Mouse (Mus musculus): Measurements from ENCODE around the gene A730049H05Rik. TPM values are rescaled to one million over a fixed set of nuclear protein-coding genes. Genes with fewer than 3 reads are reported as not detected.

Gene A730049H05Rik
- total RNA-seq, 2 experiments from 2014 or later, result 0.15 to 0.27 TPM

DNA sequence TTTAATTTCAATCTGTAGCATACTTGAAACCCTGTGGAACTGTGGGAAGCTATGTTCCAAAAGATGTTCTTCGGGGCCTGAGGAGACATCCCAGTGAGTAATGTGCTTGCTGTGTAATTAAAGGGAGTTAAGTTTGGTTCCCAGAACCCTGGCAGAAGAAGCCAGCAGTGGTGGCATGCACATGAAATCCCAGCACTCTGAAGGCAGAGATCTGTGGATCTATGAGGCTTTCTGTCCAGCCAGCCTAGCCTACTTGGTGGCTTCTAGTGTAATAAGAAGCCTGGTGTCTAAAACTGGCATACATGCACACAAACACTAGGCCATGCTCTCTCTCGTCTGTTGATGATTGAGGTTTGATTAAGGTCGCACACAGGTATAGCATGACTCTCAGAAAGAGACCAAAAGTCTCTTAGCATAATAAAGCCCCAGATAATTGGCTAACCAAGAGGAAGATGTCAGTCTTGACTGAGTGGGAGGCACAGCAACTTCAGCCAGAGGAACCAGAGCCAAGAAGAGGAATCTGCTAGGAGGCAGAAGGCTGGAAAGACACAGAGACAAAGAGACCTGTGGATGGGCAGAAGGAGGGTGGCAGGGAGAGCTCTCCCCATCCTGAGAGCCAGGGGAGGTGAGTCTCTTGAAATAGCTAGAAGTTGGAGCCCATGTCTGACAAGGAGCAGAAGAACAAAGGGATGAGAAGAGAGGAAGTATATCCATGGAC, 11.9 kb upstream of the A730049H05Rik start:
- Histone ChIP-seq H3K27ac (no peak overlapping the region), H3K4me3 (no peak overlapping the region)
- DNase-seq (ENCODE audit: low spot score in 2 of 2), result no peak
- TF ChIP-seq CTCF (conservative IDR thresholded peaks at IDR 0.05), result no peak

DNA sequence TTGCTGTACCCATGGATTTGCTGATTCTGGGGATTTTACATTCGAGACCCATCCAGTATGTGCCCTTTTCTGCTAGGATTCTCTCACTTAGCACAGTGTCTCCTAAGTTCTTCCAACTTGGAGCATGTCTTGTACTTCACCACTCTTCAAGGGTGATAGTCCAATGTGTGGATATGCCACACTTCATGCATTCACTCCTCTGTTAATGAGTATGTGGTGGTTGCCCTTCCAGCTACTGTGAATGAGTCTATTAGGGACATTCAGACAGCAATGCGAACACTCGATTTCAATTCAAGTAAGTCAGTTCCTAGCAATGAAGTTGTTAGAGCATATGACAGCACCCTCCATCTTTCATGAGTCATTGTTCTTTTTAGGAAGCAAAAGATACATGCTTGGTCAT, 6.5 kb upstream of the A730049H05Rik start:
- TF ChIP-seq CTCF (conservative IDR thresholded peaks at IDR 0.05), result no peak
- Histone ChIP-seq H3K27ac (no peak overlapping the region), H3K4me3 (no peak overlapping the region)
- no peak for DNase-seq (ENCODE audit: low spot score in 2 of 2)

GRCm38 (mm10) chr6:92810628-92811027, 5.7 kb upstream of the A730049H05Rik start:
- TF ChIP-seq CTCF (conservative IDR thresholded peaks at IDR 0.05), result no peak
- Histone ChIP-seq H3K4me3 (no peak overlapping the region), H3K27ac (no peak overlapping the region)
- no peak for DNase-seq (ENCODE audit: low spot score in 2 of 2)

DNA sequence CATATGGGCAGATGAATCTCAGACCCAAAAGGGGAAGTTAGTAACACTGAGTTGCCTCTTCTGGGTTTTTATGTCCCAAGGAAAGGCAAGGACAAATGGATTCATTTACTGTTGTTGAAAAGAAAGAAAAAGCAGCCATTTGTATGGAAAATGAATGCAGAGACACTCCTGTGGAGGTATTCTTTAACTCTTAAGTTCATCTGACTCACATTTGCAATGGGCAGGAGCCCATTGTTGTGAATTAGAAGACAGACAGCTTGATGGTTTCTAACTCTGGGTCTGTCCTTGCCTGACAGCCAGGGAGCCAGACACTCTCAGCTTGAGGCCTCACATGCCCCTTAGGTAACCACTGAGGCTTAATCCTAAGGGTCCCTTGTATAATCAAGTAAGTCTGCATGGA, 4.7 kb upstream of the A730049H05Rik start:
- TF ChIP-seq CTCF (conservative IDR thresholded peaks at IDR 0.05), result no peak
- DNase-seq (ENCODE audit: low spot score in 2 of 2), result no peak

DNA sequence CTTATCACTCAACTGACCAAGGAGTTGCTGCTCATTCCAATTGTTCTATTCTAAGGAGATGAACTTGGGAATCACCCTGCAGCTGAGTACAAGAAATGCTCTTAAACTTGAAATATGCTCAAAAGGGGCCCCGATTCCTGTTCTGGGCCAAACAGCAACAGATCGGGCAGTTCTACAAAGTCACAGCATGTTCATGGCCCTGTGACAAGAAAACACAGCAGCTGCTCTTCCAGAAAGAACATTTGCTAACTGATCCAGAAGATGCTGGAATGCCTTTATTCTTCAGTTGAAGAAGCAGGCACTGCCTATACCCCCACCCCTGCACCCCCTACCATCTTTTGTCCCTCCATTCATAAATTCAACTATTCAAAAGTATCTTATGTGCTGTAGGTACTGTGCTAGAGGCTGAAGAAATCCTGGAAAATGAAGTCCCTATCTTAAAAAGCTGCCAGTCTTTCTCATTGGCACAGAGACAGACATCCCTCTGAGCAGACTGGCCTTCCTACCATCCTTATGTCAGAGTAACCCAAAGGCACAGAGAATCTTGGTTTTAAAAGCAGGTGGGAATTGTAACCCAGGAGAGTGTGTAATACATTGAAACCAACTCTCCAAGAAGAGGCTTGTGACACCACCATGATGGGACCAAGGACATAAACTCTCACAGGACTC, 3.4 kb upstream of the A730049H05Rik start:
- no peak for TF ChIP-seq CTCF (conservative IDR thresholded peaks at IDR 0.05)
- H3K27ac ChIP-seq, result peak overlapping the region; percentile 71
- DNase-seq (ENCODE audit: low spot score in 2 of 2), result peak; percentile 33 to 56

More for the DNA sequence above, 4.7 kb upstream of the A730049H05Rik start:
- Histone ChIP-seq H3K27ac (peak overlapping the region; percentile 71), H3K4me3 (no peak overlapping the region)

GRCm38 (mm10) chr6:92817661-92818060, 1.4 kb downstream of the A730049H05Rik start:
- H3K27ac ChIP-seq, result no peak overlapping the region
- no peak overlapping the region for H3K4me3 ChIP-seq
- DNase-seq (ENCODE audit: low spot score in 2 of 2), result no peak
- TF ChIP-seq CTCF (conservative IDR thresholded peaks at IDR 0.05), result no peak

More for the DNA sequence above, 3.4 kb upstream of the A730049H05Rik start:
- no peak overlapping the region for H3K4me3 ChIP-seq

DNA sequence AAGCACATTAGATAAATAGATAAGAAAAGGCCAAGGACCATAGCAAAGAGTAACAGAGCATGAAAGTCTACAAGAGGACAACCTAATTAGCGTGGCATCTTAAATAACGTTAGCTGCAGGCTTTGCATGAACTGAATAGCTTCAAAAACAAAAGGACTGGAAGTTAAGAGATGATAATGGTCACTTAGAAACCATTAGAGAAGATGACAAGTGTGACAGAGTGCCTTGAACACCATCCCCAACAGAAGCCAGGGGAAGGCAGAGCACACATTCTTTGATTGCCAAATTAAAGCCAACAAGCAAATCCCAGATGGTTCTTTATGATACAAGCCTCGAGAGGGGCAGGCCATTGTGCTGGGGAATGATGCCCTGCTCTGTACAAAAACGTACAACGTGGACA, 5.3 kb downstream of the A730049H05Rik start:
- no peak for DNase-seq (ENCODE audit: low spot score in 2 of 2)
- H3K27ac ChIP-seq, result no peak overlapping the region
- no peak for TF ChIP-seq CTCF (conservative IDR thresholded peaks at IDR 0.05)
- H3K4me3 ChIP-seq, result no peak overlapping the region

- DNase-seq (ENCODE audit: low spot score in 2 of 2), result no peak
- H3K27ac ChIP-seq, result no peak overlapping the region
These were observed 5.7 kb downstream of the A730049H05Rik start for GRCm38 (mm10) chr6:92822006-92822405.

DNA sequence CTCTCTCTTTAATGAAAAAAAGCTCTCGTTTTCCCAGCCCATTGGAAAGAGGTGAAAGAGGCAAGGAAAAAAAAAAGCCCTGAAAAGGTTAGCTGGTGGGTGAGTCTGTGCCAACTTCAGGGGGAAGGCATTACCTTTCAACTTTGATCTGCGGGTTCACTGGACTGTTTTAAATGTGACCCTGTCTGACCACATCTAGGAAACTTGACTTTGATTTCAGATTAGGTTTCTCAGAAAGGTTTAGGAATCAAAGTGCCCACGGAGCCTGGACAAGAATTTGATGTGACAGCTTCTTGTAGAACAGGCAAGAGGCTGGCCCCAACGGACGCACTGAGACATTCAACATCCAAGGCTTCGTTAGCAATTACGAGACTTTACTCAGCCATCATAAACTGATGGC, 7.7 kb downstream of the A730049H05Rik start:
- no peak for DNase-seq (ENCODE audit: low spot score in 2 of 2)
- H3K4me3 ChIP-seq, result no peak overlapping the region
- TF ChIP-seq CTCF (conservative IDR thresholded peaks at IDR 0.05), result no peak
- no peak overlapping the region for H3K27ac ChIP-seq

More at GRCm38 (mm10) chr6:92822006-92822405, 5.7 kb downstream of the A730049H05Rik start:
- no peak for TF ChIP-seq CTCF (conservative IDR thresholded peaks at IDR 0.05)
- no peak overlapping the region for H3K4me3 ChIP-seq

GRCm38 (mm10) chr6:92826561-92826960, 10.3 kb downstream of the A730049H05Rik start:
- TF ChIP-seq CTCF (conservative IDR thresholded peaks at IDR 0.05), result no peak
- H3K4me3 ChIP-seq, result no peak overlapping the region
- H3K27ac ChIP-seq, result no peak overlapping the region
- DNase-seq (ENCODE audit: low spot score in 2 of 2), result no peak

- Histone ChIP-seq H3K27ac (no peak overlapping the region), H3K4me3 (no peak overlapping the region)
- no peak for DNase-seq (ENCODE audit: low spot score in 2 of 2)
- TF ChIP-seq CTCF (conservative IDR thresholded peaks at IDR 0.05), result no peak
These were observed 11.1 kb downstream of the A730049H05Rik start for GRCm38 (mm10) chr6:92827360-92827759.

- DNase-seq (ENCODE audit: low spot score in 2 of 2), result no peak
- no peak overlapping the region for H3K4me3 ChIP-seq
- no peak overlapping the region for H3K27ac ChIP-seq
- no peak for TF ChIP-seq CTCF (conservative IDR thresholded peaks at IDR 0.05)
These were observed 12.9 kb downstream of the A730049H05Rik start for GRCm38 (mm10) chr6:92829148-92829547.

- no peak for TF ChIP-seq CTCF (conservative IDR thresholded peaks at IDR 0.05)
- Histone ChIP-seq H3K4me3 (no peak overlapping the region), H3K27ac (no peak overlapping the region)
- DNase-seq (ENCODE audit: low spot score in 2 of 2), result no peak
These were observed 14.8 kb downstream of the A730049H05Rik start for GRCm38 (mm10) chr6:92831106-92831505.

- TF ChIP-seq CTCF (conservative IDR thresholded peaks at IDR 0.05), result no peak
- no peak for DNase-seq (ENCODE audit: low spot score in 2 of 2)
- H3K4me3 ChIP-seq, result no peak overlapping the region
- H3K27ac ChIP-seq, result no peak overlapping the region
These were observed 25.7 kb downstream of the A730049H05Rik start for GRCm38 (mm10) chr6:92842000-92842399.
